Mouse (Mus musculus) heart, embryonic 10.5 days (tissue): Measurements from ENCODE around the gene Mageb16. TPM values are rescaled to one million over a fixed set of nuclear protein-coding genes. Genes with fewer than 3 reads are reported as not detected.

Source experiments
- DNase-seq: peaks from one replicate; pipeline ENCODE4 v3.0.0-alpha.2; 2017; ENCODE audit warnings: low spot score
- H3K27ac ChIP-seq: fragments of 300-500 bp; sonication (generic); 2 replicates; pipeline ENCODE4 v1.5.1; 2016; ENCODE audit warnings: mild to moderate bottlenecking
- H3K27me3 ChIP-seq: fragments of 300-500 bp; sonication (generic); 2 replicates; pipeline ENCODE4 v1.6.1; 2016; ENCODE audit warnings: mild to moderate bottlenecking; ENCODE audit not compliant: poor library complexity, insufficient read depth, severe bottlenecking
- H3K36me3 ChIP-seq: fragments of 300-500 bp; sonication (generic); 2 replicates; pipeline ENCODE4 v1.6.1; 2016; ENCODE audit warnings: mild to moderate bottlenecking, moderate library complexity
- H3K4me1 ChIP-seq: fragments of 300-500 bp; sonication (generic); 2 replicates; pipeline ENCODE4 v1.6.1; 2016; ENCODE audit warnings: mild to moderate bottlenecking
- H3K4me3 ChIP-seq: fragments of 300-500 bp; sonication (generic); 2 replicates; pipeline ENCODE4 v1.5.1; 2016; ENCODE audit warnings: mild to moderate bottlenecking, moderate library complexity
- H3K9me3 ChIP-seq: fragments of 300-500 bp; sonication (generic); 2 replicates; pipeline ENCODE4 v1.6.1; 2016; ENCODE audit warnings: mild to moderate bottlenecking, moderate library complexity
- WGBS: fragments of 180-500 bp; shearing (Covaris S2); methylation state at CpG from one replicate; pipeline ENCODE4 v1.1.7; 2016; 5-methylcytosine and 5-hydroxymethylcytosine counted together
- polyA plus RNA-seq: library from polyadenylated mRNA; unstranded; fragments of >200 nt; fragmentation: Nextera tagmentation; extraction: Ambion mirVana; gene quantifications from 2 replicates; pipeline ENCODE4 v1.2.1, GENCODE M21; 2016

Mageb16 gene
- polyA plus RNA-seq = 0.34 TPM in 2 replicates

DNA sequence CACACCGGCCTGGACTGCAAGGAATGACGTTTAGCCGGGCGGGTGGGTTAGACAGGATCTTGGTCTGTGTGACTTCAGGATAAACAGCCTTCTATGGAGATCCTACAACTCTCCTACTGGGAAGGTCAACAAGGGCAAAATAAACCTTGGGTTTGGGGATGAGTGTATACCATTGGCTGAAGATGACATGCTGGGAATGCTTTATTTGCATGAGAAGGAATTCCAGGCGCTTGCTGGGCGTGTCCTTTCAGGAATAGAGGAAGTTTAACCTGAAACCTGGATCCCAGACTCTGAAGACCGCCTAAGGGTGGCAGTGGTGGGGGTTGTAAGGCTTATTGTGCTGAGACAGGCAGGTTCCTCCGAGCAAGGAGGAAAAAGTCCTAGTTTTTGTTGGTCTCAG is at the start of gene Mageb16:
TSS of gene Mageb16 (minus strand) at position 25 of the 400 bp plus-strand sequence.
- WGBS = 67% methylated on average over 8 of the region's 8 CpGs
- H3K27me3 ChIP-seq = no peaks in the 10 kb centered on the region
- no peaks in the 10 kb centered on the region for H3K4me1 ChIP-seq
- DNase-seq = no peak
- no peak within 1 kb of the TSS for H3K27ac ChIP-seq
- H3K9me3 ChIP-seq = no peaks in the 10 kb centered on the region
- H3K4me3 ChIP-seq = no peak within 1 kb of the TSS
- no peaks in the 10 kb centered on the region for H3K36me3 ChIP-seq

DNA sequence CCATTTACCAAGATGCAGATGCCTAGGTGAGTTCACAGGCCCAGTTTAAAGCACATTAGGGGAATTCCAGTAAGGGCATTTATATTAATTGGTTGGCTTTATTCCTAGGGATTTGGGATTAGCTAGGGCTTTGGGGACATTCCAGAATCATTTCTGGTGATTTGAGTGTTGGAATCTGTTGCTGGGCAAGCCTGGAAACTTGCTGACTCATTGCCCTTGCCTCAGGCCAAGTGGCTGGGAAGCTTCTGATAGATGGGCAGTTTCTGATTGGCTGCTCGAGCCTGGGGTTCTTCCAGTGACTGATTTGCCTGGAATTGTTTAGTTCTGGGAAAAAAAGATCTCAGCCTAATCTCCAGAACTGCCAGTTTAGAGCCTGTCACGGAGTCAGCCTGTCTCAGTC is 20.1 kb downstream of the Mageb16 start:
- no peak overlapping the region for H3K4me3 ChIP-seq
- H3K4me1 ChIP-seq = no peaks in the 10 kb centered on the region
- no peak overlapping the region for H3K27ac ChIP-seq
- H3K27me3 ChIP-seq = no peaks in the 10 kb centered on the region
- H3K36me3 ChIP-seq = no peaks in the 10 kb centered on the region
- WGBS = 32% methylated on average over 2 of the region's 2 CpGs
- no peaks in the 10 kb centered on the region for H3K9me3 ChIP-seq
- DNase-seq = no peak

DNA sequence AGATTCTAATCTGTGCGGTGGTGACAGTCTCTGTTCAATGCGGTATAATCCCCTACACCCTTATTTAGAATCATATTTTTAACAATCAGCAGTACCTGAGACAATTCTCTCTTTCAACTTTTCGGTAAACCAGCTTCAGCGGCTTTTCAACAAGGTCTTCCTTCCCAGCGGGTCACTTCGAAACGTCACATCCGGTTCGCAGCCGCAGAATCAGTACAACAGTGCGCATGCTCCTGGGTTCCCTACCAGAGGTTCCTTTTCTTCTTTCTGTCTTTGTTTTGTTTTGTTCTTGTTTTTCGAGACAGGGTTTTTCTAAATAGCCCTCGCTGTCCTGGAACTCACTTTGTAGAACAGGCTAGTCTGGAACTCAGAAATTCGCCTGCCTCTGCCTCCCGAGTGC is 35.8 kb downstream of the Mageb16 start:
- H3K36me3 ChIP-seq = no peaks in the 10 kb centered on the region
- no peaks in the 10 kb centered on the region for H3K27me3 ChIP-seq
- peaks cover 4% of the 10 kb centered on the region for H3K9me3 ChIP-seq
- 80% methylated on average over 15 of the region's 15 CpGs for WGBS
- no peak overlapping the region for H3K27ac ChIP-seq
- H3K4me1 ChIP-seq = no peaks in the 10 kb centered on the region
- no peak for DNase-seq
- H3K4me3 ChIP-seq = no peak overlapping the region

DNA sequence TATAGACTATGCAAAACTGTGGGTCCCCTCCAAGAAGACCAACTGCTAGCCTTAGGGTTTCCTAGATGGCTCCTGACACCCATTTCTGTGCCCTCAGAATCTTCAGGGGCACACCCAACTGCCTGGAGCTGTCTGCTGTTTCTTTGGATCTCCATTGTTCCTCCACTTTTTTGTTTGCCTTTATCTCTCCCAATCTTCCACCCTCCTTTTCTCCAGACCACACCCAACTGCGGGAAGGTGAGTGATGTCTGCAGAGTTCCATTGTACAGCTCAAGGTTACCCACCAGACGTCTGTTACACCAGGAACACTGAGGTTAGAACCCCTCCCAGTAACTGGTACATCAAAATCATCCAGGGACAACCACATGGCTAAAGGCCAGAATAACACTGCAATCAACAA is 64.8 kb downstream of the Mageb16 start:
- 71% methylated on average over 2 of the region's 2 CpGs for WGBS
- no peak for DNase-seq
- Histone ChIP-seq H3K27me3 (no peaks in the 10 kb centered on the region), H3K4me1 (no peaks in the 10 kb centered on the region), H3K4me3 (no peak overlapping the region), H3K36me3 (no peaks in the 10 kb centered on the region), H3K9me3 (no peaks in the 10 kb centered on the region), H3K27ac (no peak overlapping the region)

Other genes with a start within 250 kb of the Mageb16 start
- 0.27 and 0.54 TPM in 2 replicates for gene Gm7173, start 154.2 kb downstream of the Mageb16 start, polyA plus RNA-seq